Mouse (Mus musculus): Measurements from ENCODE around the gene Ttbk1.

Gene Ttbk1

GRCm38 (mm10) chr17:46487431-46487830 lies at the start of gene Ttbk1:
TSS of gene Ttbk1 (minus strand) at chr17:46487675.
- H3K9me3 ChIP-seq (ENCODE audit: low read length): no peaks in the 10 kb centered on the region
- H3K27me3 ChIP-seq (ENCODE audit: insufficient read depth, low read length): peaks cover 72% of the 10 kb centered on the region
- TF ChIP-seq CTCF (conservative IDR thresholded peaks at IDR 0.05; ENCODE audit: low read length) (no peak), NANOG (IDR thresholded peaks at IDR 0.05; ENCODE audit: borderline replicate concordance, low read length) (no peak), POU5F1 (IDR thresholded peaks at IDR 0.05; ENCODE audit: borderline replicate concordance, low read length) (no peak)
- peak within 1 kb of the TSS; percentile 69 for H3K4me3 ChIP-seq (replicated peaks; ENCODE audit: low read length)
- H3K4me1 ChIP-seq (replicated peaks; ENCODE audit: low read depth, low read length): peaks cover 26% of the 10 kb centered on the region
- H3K36me3 ChIP-seq (ENCODE audit: insufficient read depth, low read length): no peaks in the 10 kb centered on the region

GRCm38 (mm10) chr17:46525579-46526307 lies 38.3 kb upstream of the Ttbk1 start:
- no peaks in the 10 kb centered on the region for H3K9me3 ChIP-seq (ENCODE audit: low read length)
- peak overlapping the region; percentile 35; the same call in 1 of the 2 replicates for H3K4me3 ChIP-seq (replicated peaks; ENCODE audit: low read length)
- TF ChIP-seq CTCF (conservative IDR thresholded peaks at IDR 0.05; ENCODE audit: low read length) (peak; percentile 95), NANOG (IDR thresholded peaks at IDR 0.05; ENCODE audit: borderline replicate concordance, low read length) (no peak)
- peaks cover 61% of the 10 kb centered on the region for H3K27me3 ChIP-seq (ENCODE audit: insufficient read depth, low read length)
- H3K4me1 ChIP-seq (replicated peaks; ENCODE audit: low read depth, low read length): peaks cover 30% of the 10 kb centered on the region
- no peaks in the 10 kb centered on the region for H3K36me3 ChIP-seq (ENCODE audit: insufficient read depth, low read length)

DNA sequence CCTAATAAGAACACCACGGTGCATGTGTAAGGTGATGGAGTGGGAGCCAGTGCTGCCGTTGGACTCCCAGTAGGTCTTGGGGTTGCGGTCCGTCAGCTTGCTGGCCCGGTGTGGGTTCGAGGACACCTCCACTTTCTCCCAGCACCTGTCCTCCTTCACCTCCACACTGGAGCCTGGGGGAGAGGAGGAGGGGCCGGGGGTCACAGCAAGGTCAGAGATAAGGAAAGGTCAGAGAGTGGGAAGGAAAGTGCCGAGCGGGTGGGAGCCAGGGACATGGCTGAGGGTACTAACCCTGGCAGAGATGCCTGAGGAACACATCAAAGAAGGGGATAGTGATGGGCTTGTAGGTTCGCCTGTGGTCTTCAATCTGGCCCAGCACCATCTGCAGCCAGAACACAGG lies 37.6 kb upstream of the Ttbk1 start:
- Histone ChIP-seq H3K4me1 (replicated peaks; ENCODE audit: low read depth, low read length) (peaks cover 37% of the 10 kb centered on the region), H3K9me3 (ENCODE audit: low read length) (no peaks in the 10 kb centered on the region), H3K4me3 (replicated peaks; ENCODE audit: low read length) (no peak overlapping the region), H3K36me3 (ENCODE audit: insufficient read depth, low read length) (no peaks in the 10 kb centered on the region), H3K27me3 (ENCODE audit: insufficient read depth, low read length) (peaks cover 68% of the 10 kb centered on the region)
- no peak for TF ChIP-seq CTCF (conservative IDR thresholded peaks at IDR 0.05; ENCODE audit: low read length)
- no peak for TF ChIP-seq POU5F1 (IDR thresholded peaks at IDR 0.05; ENCODE audit: borderline replicate concordance, low read length)
- TF ChIP-seq NANOG (IDR thresholded peaks at IDR 0.05; ENCODE audit: borderline replicate concordance, low read length): no peak

DNA sequence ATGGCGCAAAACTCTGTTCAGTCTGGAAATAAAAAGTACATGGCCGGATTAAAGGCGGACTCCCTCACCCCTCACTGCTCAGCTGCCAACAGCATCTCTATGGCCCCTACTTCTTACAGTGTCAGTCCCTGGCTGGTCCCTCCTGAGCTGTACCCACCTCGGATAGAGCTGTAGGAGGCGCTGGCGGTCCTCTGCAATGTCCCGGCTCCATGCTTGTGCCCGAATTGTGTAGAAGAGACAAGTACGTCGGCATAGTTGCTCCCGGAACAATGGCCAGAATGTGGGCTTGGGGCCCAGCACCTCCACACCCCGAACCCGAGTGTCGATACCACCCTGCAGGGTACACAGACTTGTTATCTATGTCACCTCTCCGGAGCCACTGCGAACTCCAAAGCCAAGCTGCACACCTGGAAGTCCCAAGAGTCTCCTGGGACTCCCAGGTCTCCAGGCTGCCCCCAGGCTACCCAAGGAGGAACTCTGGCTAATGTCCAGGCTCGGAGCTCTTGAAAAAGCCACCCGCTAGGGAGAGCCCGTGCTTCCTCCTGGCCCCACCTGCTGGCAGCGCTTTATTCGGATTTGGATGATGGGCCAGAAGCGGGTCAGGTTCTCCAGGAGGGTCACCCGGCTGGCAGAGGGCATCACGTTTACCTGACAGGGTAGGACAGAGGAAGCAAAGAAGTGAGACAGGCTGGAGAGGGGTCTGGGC lies 34.6 kb upstream of the Ttbk1 start:
- peaks cover 69% of the 10 kb centered on the region for H3K27me3 ChIP-seq (ENCODE audit: insufficient read depth, low read length)
- peak overlapping the region; percentile 67 for H3K4me3 ChIP-seq (replicated peaks; ENCODE audit: low read length)
- H3K36me3 ChIP-seq (ENCODE audit: insufficient read depth, low read length): no peaks in the 10 kb centered on the region
- peaks cover 41% of the 10 kb centered on the region for H3K4me1 ChIP-seq (replicated peaks; ENCODE audit: low read depth, low read length)
- TF ChIP-seq CTCF (conservative IDR thresholded peaks at IDR 0.05; ENCODE audit: low read length) (peak; percentile 44), POU5F1 (IDR thresholded peaks at IDR 0.05; ENCODE audit: borderline replicate concordance, low read length) (no peak)
- no peaks in the 10 kb centered on the region for H3K9me3 ChIP-seq (ENCODE audit: low read length)

GRCm38 (mm10) chr17:46521174-46521573 lies 33.7 kb upstream of the Ttbk1 start:
- H3K36me3 ChIP-seq (ENCODE audit: insufficient read depth, low read length): no peaks in the 10 kb centered on the region
- peak overlapping the region; percentile 67 for H3K4me3 ChIP-seq (replicated peaks; ENCODE audit: low read length)
- peaks cover 64% of the 10 kb centered on the region for H3K27me3 ChIP-seq (ENCODE audit: insufficient read depth, low read length)
- H3K9me3 ChIP-seq (ENCODE audit: low read length): no peaks in the 10 kb centered on the region
- TF ChIP-seq NANOG (IDR thresholded peaks at IDR 0.05; ENCODE audit: borderline replicate concordance, low read length) (no peak), CTCF (conservative IDR thresholded peaks at IDR 0.05; ENCODE audit: low read length) (no peak), POU5F1 (IDR thresholded peaks at IDR 0.05; ENCODE audit: borderline replicate concordance, low read length) (no peak)
- H3K4me1 ChIP-seq (replicated peaks; ENCODE audit: low read depth, low read length): peaks cover 37% of the 10 kb centered on the region

DNA sequence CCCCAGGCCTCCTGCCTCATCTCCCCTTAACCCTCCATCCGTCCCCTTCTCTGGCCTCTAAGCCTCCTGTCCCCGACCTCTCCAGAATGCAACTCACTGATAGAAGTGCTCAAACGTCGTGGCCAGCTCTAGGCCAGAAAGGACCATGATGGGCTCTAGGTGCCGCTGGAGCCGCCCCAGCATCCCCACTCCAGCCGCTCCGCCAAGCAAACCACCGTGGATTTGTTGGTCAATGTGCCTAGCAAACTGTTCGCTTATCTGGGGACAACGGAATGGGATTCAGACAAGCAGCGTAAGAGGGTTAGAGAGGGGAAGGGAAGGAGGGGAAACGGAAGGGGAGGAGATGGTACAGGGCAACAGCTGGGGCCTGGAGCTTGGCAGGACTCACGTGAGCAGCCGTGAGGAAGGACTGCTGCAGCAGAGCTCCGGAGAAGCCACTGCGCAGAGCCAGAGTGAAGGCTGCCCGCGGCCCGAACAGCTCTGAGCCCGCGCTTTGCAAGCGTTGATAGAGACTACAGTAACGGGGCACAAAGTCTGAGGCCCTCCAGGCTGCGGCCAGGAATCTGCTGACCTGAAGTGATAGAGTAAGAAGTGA lies 33.0 kb upstream of the Ttbk1 start:
- no peak for TF ChIP-seq POU5F1 (IDR thresholded peaks at IDR 0.05; ENCODE audit: borderline replicate concordance, low read length)
- Histone ChIP-seq H3K9me3 (ENCODE audit: low read length) (no peaks in the 10 kb centered on the region), H3K36me3 (ENCODE audit: insufficient read depth, low read length) (no peaks in the 10 kb centered on the region), H3K27me3 (ENCODE audit: insufficient read depth, low read length) (peaks cover 63% of the 10 kb centered on the region), H3K4me1 (replicated peaks; ENCODE audit: low read depth, low read length) (peaks cover 32% of the 10 kb centered on the region), H3K4me3 (replicated peaks; ENCODE audit: low read length) (peak overlapping the region; percentile 67)

DNA sequence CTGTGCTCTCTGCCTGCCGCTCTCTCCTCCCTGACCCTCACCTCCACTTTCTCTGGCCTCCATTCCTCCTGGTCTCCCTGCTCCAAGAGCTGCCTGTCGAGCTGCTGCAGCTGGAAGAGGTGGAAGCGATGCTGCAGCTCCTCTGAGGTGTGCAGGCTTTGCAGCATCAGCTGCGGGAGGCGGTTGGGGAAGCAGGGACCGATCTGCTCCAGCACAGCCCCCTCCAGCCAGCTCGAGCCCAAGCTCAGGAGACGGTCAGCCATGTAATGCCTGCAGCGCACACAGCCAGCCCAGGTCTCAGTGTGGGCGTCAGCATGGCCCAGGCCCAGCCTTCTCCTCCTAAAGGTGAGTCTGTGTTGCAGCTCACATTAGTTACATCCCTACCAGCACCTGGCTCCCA lies 32.5 kb upstream of the Ttbk1 start:
- Histone ChIP-seq H3K36me3 (ENCODE audit: insufficient read depth, low read length) (no peaks in the 10 kb centered on the region), H3K4me3 (replicated peaks; ENCODE audit: low read length) (peak overlapping the region; percentile 67), H3K27me3 (ENCODE audit: insufficient read depth, low read length) (peaks cover 59% of the 10 kb centered on the region), H3K4me1 (replicated peaks; ENCODE audit: low read depth, low read length) (peaks cover 32% of the 10 kb centered on the region), H3K9me3 (ENCODE audit: low read length) (no peaks in the 10 kb centered on the region)
- TF ChIP-seq CTCF (conservative IDR thresholded peaks at IDR 0.05; ENCODE audit: low read length): no peak
- no peak for TF ChIP-seq NANOG (IDR thresholded peaks at IDR 0.05; ENCODE audit: borderline replicate concordance, low read length)
- TF ChIP-seq POU5F1 (IDR thresholded peaks at IDR 0.05; ENCODE audit: borderline replicate concordance, low read length): no peak

DNA sequence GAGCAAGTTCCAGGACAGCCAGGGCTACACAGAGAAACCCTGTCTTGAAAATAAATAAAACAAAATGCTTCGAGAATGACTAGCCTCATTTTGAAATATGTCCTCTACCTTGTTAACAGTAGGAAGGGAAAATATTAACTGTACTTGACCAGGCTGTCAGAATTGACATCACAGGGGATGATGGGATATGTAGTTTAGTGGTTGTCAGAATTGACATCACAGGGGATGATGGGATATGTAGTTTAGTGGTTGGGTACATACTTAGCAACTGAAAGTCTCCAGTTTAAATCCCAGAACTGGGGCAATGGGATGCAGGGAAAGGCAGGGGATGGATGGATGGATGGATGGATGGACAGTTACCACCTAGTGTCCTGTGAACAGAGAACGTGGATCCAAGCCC lies 25.9 kb upstream of the Ttbk1 start:
- Histone ChIP-seq H3K27me3 (ENCODE audit: insufficient read depth, low read length) (no peaks in the 10 kb centered on the region), H3K4me1 (replicated peaks; ENCODE audit: low read depth, low read length) (peaks cover 8% of the 10 kb centered on the region), H3K9me3 (ENCODE audit: low read length) (no peaks in the 10 kb centered on the region), H3K4me3 (replicated peaks; ENCODE audit: low read length) (no peak overlapping the region), H3K36me3 (ENCODE audit: insufficient read depth, low read length) (no peaks in the 10 kb centered on the region)
- TF ChIP-seq NANOG (IDR thresholded peaks at IDR 0.05; ENCODE audit: borderline replicate concordance, low read length) (no peak), CTCF (conservative IDR thresholded peaks at IDR 0.05; ENCODE audit: low read length) (no peak), POU5F1 (IDR thresholded peaks at IDR 0.05; ENCODE audit: borderline replicate concordance, low read length) (no peak)

All from E14TG2a.4 (cell line).